Mouse (Mus musculus) macrophage (primary cell): Measurements from ENCODE around the gene Spns2. TPM values are rescaled to one million over a fixed set of nuclear protein-coding genes. Genes with fewer than 3 reads are reported as not detected.

Experiments
- H3K27ac ChIP-seq: fragments of 350-480 bp; formaldehyde crosslinking; 2 replicates; pipeline ENCODE4 v1.9.0; 2021
- H3K36me3 ChIP-seq: fragments of 350-480 bp; formaldehyde crosslinking; 2 replicates; pipeline ENCODE4 v1.9.0; 2021; ENCODE audit errors: inconsistent target
- H3K4me3 ChIP-seq: fragments of 350-480 bp; formaldehyde crosslinking; 2 replicates; pipeline ENCODE4 v1.9.0; 2021; ENCODE audit errors: inconsistent target
- H3K79me2 ChIP-seq: fragments of 350-480 bp; formaldehyde crosslinking; 2 replicates; pipeline ENCODE4 v1.9.0; 2021; ENCODE audit errors: inconsistent target
- WGBS: methylation state at CpG from one replicate; pipeline ENCODE4 v1.1.7; 2026; ENCODE audit warnings: inconsistent platforms; ENCODE audit not compliant: missing documents; 5-methylcytosine and 5-hydroxymethylcytosine counted together
- polyA plus RNA-seq: library from polyadenylated mRNA; stranded (reverse); fragments of 250-400 nt; gene quantifications from 3 replicates; pipeline ENCODE4 v1.2.4, GENCODE M21; 2018; ENCODE audit warnings: inconsistent platforms

Gene Spns2
- polyA plus RNA-seq, 1 experiment from 2014 or later = not detected

DNA sequence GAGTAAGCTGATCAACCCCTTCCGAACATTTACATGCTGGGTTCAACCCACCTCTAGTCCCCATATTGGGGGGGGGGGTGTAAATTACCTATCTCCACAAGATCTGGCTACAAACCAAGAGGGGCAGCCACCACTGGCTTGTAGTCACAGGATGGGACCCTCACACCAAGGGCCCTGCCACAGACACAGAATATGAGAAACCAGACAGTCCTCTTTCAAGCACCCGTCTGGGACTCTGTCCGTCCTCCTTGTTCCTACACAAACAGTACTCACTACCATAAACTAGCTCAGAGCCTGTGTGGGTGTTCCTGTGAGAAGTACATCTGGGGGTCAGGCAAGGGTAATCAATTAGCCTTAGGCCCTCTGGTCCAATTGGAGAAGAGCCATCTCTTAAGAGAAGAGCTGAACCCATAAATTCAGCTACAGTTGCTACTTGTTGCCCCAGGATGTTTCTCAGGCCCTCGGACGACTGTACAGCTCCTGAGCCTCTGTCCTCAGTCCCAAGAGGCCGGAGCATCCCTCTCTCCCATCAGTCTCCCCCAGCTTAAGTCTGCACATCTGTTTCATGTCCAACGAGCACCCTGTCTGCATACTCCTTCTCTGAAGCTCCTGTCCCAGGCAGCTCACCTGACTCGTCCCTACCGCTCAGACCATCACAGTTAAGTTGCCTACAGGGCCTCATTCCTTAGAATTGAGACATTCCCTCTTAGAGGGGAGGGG lies 81.1 kb downstream of the Spns2 start:
- Histone ChIP-seq H3K36me3 (no peaks in the 10 kb centered on the region), H3K27ac (no peak overlapping the region), H3K79me2 (no peaks in the 10 kb centered on the region), H3K4me3 (no peak overlapping the region)
- 91% methylated on average over 9 of the region's 9 CpGs for WGBS

- no peak overlapping the region for H3K4me3 ChIP-seq
- H3K36me3 ChIP-seq = no peaks in the 10 kb centered on the region
- no peak overlapping the region for H3K27ac ChIP-seq
- 84% methylated on average over 7 of the region's 7 CpGs for WGBS
- H3K79me2 ChIP-seq = no peaks in the 10 kb centered on the region
These were observed 82.1 kb downstream of the Spns2 start for GRCm38 (mm10) chr11:72407574-72407973.

- Histone ChIP-seq H3K4me3 (no peak overlapping the region), H3K36me3 (no peaks in the 10 kb centered on the region), H3K27ac (no peak overlapping the region), H3K79me2 (no peaks in the 10 kb centered on the region)
- 60% methylated on average over 3 of the region's 3 CpGs for WGBS
These were observed 82.6 kb downstream of the Spns2 start for GRCm38 (mm10) chr11:72407081-72407480.

DNA sequence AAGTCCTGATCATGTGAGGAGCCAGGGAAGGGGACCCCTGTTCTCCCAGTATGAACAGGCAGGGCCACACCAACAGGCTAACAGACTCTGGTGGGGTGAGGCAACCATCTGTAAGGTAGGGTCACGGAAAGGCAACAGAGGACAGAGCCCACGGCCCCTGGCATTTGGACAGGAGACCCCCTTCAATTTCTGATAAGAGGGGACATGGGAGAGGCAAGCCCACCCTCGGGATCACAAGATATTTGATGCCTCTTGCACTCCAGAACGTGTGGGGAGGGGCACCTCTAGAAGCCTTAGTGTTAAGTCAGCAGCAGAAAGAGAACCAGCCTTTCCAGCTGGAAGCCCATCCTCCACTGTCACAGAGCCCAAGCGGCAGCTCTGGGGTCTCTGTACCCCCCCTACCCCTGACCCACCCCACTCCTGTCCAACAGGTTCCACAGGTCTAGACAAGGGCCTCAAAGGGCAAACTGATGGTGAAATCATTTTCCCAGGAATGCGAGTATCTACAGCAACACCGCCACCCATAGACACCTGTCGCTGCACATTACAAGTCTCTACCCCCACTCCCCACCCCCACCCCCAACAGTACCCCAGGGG lies 83.5 kb downstream of the Spns2 start:
- H3K36me3 ChIP-seq = no peaks in the 10 kb centered on the region
- no peak overlapping the region for H3K27ac ChIP-seq
- H3K4me3 ChIP-seq = no peak overlapping the region
- WGBS = 88% methylated on average over 8 of the region's 8 CpGs
- no peaks in the 10 kb centered on the region for H3K79me2 ChIP-seq

DNA sequence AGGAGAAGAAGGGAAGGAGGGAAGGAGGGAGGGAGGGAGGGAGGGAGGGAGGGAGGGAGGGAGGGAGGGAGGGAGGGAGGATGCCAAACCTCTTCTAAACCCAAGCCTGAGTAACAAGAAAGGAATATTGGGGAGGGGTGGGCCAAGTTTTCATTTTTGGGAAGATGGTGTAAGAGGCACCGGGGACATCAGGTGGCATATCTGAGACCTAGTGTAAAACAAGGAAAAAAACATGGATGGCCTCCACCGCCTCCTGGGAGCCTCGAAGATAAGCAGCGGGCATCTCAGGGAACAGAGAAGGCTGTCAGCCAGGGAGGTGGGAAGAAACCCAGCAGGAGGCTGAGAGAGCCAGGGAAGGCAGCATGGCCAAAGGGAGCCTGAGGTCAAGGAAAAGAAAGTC lies 84.2 kb downstream of the Spns2 start:
- WGBS = 96% methylated on average over 4 of the region's 4 CpGs

GRCm38 (mm10) chr11:72402969-72403368 lies 86.7 kb downstream of the Spns2 start:
- 96% methylated on average over 12 of the region's 12 CpGs for WGBS

More for the DNA sequence above, 84.2 kb downstream of the Spns2 start:
- H3K79me2 ChIP-seq = no peaks in the 10 kb centered on the region
- no peak overlapping the region for H3K4me3 ChIP-seq
- no peak overlapping the region for H3K27ac ChIP-seq
- no peaks in the 10 kb centered on the region for H3K36me3 ChIP-seq

DNA sequence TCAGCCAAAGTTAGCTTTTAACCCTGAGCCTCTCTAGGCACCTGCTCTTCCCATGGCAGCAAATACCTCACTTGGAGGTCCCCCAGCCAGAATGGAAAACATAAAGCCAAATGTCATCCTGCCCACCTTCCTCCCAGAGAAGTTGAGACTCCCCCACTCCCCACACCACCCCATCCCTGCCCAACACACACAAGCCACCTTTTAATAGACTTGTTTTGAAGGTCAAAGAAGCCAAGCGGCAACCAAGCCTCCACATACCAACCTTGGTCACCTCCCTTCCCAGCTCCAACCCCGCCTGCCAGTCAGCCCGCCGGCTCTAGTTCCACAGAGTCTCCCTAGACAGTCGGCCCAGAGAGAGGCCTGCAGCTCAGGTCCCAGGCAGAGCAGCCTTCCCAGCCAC lies 87.7 kb downstream of the Spns2 start:
- 83% methylated on average over 5 of the region's 5 CpGs for WGBS
- no peaks in the 10 kb centered on the region for H3K36me3 ChIP-seq
- H3K79me2 ChIP-seq = no peaks in the 10 kb centered on the region
- H3K4me3 ChIP-seq = no peak overlapping the region
- no peak overlapping the region for H3K27ac ChIP-seq

More at GRCm38 (mm10) chr11:72402969-72403368, 86.7 kb downstream of the Spns2 start:
- H3K36me3 ChIP-seq = no peaks in the 10 kb centered on the region
- no peak overlapping the region for H3K27ac ChIP-seq
- no peak overlapping the region for H3K4me3 ChIP-seq
- H3K79me2 ChIP-seq = no peaks in the 10 kb centered on the region

Other genes starting within 250 kb of the Spns2 start
- not detected in 3 replicates for gene Slc13a5, start 222.7 kb downstream of the Spns2 start, polyA plus RNA-seq
- 119 to 152 TPM (median 140 TPM) in 3 replicates for gene Xaf1, start 188.3 kb downstream of the Spns2 start, polyA plus RNA-seq
- not detected in 3 replicates for gene Fbxo39, start 175.5 kb downstream of the Spns2 start, polyA plus RNA-seq
- not detected in 3 replicates for gene Tekt1, start 127.5 kb downstream of the Spns2 start, polyA plus RNA-seq
- not detected in 3 replicates for gene Smtnl2, start 78.2 kb downstream of the Spns2 start, polyA plus RNA-seq
- gene Ggt6, start 54.4 kb downstream of the Spns2 start, polyA plus RNA-seq = not detected in 3 replicates
- 30.3 to 92.8 TPM (median 58.1 TPM) in 3 replicates for gene Mybbp1a, start 48.5 kb downstream of the Spns2 start, polyA plus RNA-seq
- not detected in 3 replicates for gene Spns3, start 60.6 kb upstream of the Spns2 start, polyA plus RNA-seq
- 20.8 to 32.9 TPM (median 26.7 TPM) in 3 replicates for gene Ube2g1, start 117.4 kb upstream of the Spns2 start, polyA plus RNA-seq
- 49.5 to 82.3 TPM (median 58.4 TPM) in 3 replicates for gene Ankfy1, start 200.1 kb upstream of the Spns2 start, polyA plus RNA-seq